Mouse (Mus musculus) MEL (cell line): ENCODE data around the gene Slc26a11. TPM values are rescaled to one million over a fixed set of nuclear protein-coding genes. Genes with fewer than 3 reads are reported as not detected.

ENCODE experiments used
- POLR2AphosphoS5 ChIP-seq: IDR thresholded peaks from 2 replicates; pipeline ENCODE4 v1.6.1; 2012; ENCODE audit warnings: low read depth, borderline replicate concordance, mild to moderate bottlenecking, inconsistent platforms, low read length, moderate library complexity, mixed read lengths
- ZMIZ1 ChIP-seq: IDR thresholded peaks from 2 replicates; pipeline ENCODE4 v1.6.1; 2012; ENCODE audit warnings: low read depth, mild to moderate bottlenecking, inconsistent platforms, low read length, improper control_type of control experiment, moderate library complexity
- polyA plus RNA-seq, 2 experiments: library from polyadenylated mRNA; stranded (reverse) in 1 of 2; unstranded in 1 of 2; fragments of >175 nt in 1 of 2; fragments of >200 nt in 1 of 2; gene quantifications; 2 replicates each; pipeline versions ENCODE4 v1.2.1 to v1.2.4; 2012; ENCODE audit warnings: low replicate concordance in 2 of 2, low read depth in 1 of 2; ENCODE audit not compliant: insufficient read length in 2 of 2, insufficient read depth in 1 of 2, missing spikeins in 1 of 2
- total RNA-seq: library from RNA; depleted of rRNA; stranded (reverse); fragments of 300-350 nt; gene quantifications from 2 replicates; pipeline ENCODE4 v1.2.3, GENCODE M21; 2012; rRNA removed

Gene Slc26a11
- total and polyA plus RNA-seq, 3 experiments: 0.04 TPM; not detected in 2

- no peak for TF ChIP-seq POLR2AphosphoS5
- TF ChIP-seq ZMIZ1: no peak
These were observed 73.3 kb downstream of the Slc26a11 start (continued) for GRCm38 (mm10) chr11:119428649-119429136.

Other genes starting within 250 kb of the Slc26a11 start
- 12.0 and 13.6 TPM in 2 replicates for gene Tbc1d16, start 127.1 kb upstream of the Slc26a11 start, total RNA-seq
- 10 to 100 TPM in 1 of 2 experiments, not detected in 1; 19.2 TPM for gene Tbc1d16, start 127.1 kb upstream of the Slc26a11 start, polyA plus RNA-seq
- 0.46 and 0.92 TPM in 2 replicates for gene Ccdc40, start 127.0 kb upstream of the Slc26a11 start, total RNA-seq
- gene Ccdc40, start 127.0 kb upstream of the Slc26a11 start, polyA plus RNA-seq: 1 to 10 TPM in 1 of 2 experiments, not detected in 1; 1.9 TPM
- gene Gaa, start 87.7 kb upstream of the Slc26a11 start, total RNA-seq: 51.4 and 54.1 TPM in 2 replicates
- gene Gaa, start 87.7 kb upstream of the Slc26a11 start, polyA plus RNA-seq: 10 to 100 TPM in 1 of 2 experiments, not detected in 1; 85.6 TPM
- 509 and 608 TPM in 2 replicates for gene Eif4a3, start 55.5 kb upstream of the Slc26a11 start, total RNA-seq
- 100 to 1,000 TPM; 427 to 521 TPM for gene Eif4a3, start 55.5 kb upstream of the Slc26a11 start, polyA plus RNA-seq
- gene Card14, start 47.8 kb upstream of the Slc26a11 start, total RNA-seq: not detected in 2 replicates
- gene Card14, start 47.8 kb upstream of the Slc26a11 start, polyA plus RNA-seq: not detected
- gene Sgsh, start within 50 bp of the Slc26a11 start, total RNA-seq: 0.12 TPM in 1 of 2 replicates, not detected in the other
- under 1 TPM in 1 of 2 experiments, not detected in 1; 0.25 TPM for gene Sgsh, start within 50 bp of the Slc26a11 start, polyA plus RNA-seq
- 6.6 and 11.6 TPM in 2 replicates for gene Rnf213, start 37.5 kb downstream of the Slc26a11 start, total RNA-seq
- 10 to 100 TPM in 1 of 2 experiments, not detected in 1; 10.7 TPM for gene Rnf213, start 37.5 kb downstream of the Slc26a11 start, polyA plus RNA-seq
- 16.8 and 19.5 TPM in 2 replicates for gene Endov, start 135.8 kb downstream of the Slc26a11 start, total RNA-seq
- 10 to 100 TPM in 1 of 2 experiments, not detected in 1; 16.8 TPM for gene Endov, start 135.8 kb downstream of the Slc26a11 start, polyA plus RNA-seq
- gene Nptx1, start 192.2 kb downstream of the Slc26a11 start, total RNA-seq: not detected in 2 replicates
- gene Nptx1, start 192.2 kb downstream of the Slc26a11 start, polyA plus RNA-seq: not detected
- gene Rptor, start 247.3 kb downstream of the Slc26a11 start, total RNA-seq: 32.0 and 34.9 TPM in 2 replicates
- gene Rptor, start 247.3 kb downstream of the Slc26a11 start, polyA plus RNA-seq: 10 to 100 TPM in 1 of 2 experiments, not detected in 1; 33.9 TPM